Mouse (Mus musculus): ENCODE measurements around the gene Armh3. TPM values are rescaled to one million over a fixed set of nuclear protein-coding genes. Genes with fewer than 3 reads are reported as not detected.

The Armh3 gene
- polyA plus RNA-seq (2016; fragmentation: Nextera tagmentation; extraction: Ambion mirVana) = 21.2 and 23.0 TPM in 2 replicates

- peak; percentile 91 for ATAC-seq (ENCODE audit: low FRiP score, low read depth)
- Histone ChIP-seq H3K9me3 (0 out of 2 replicates have a peak, but pooled peaks cover 5% of the 10 kb centered on the region), H3K4me1 (peaks cover under 1% of the 10 kb centered on the region; the same call in 1 of the 2 replicates), H3K4me3 (peak within 1 kb of the TSS; percentile 85), H3K9ac (peak within 1 kb of the TSS; percentile 85), H3K27me3 (replicated peaks) (no peaks in the 10 kb centered on the region; the same call in 1 of the 2 replicates), H3K27ac (peak within 1 kb of the TSS; percentile 92), H3K36me3 (peaks cover 5% of the 10 kb centered on the region; the same call in 1 of the 2 replicates), H3K4me2 (replicated peaks) (peak within 1 kb of the TSS; percentile 60)
- 1% methylated on average over 71 of the region's 76 CpGs for WGBS
Measured at GRCm38 (mm10) chr19:45997785-45998693, at the start of gene Armh3. Gene Armh3 (minus strand): TSS chr19:45998488.

GRCm38 (mm10) chr19:46047426-46047825 is 49.1 kb upstream of the Armh3 start:
- H3K9me3 ChIP-seq = no peaks in the 10 kb centered on the region
- peaks cover 28% of the 10 kb centered on the region for H3K4me1 ChIP-seq
- H3K4me2 ChIP-seq (replicated peaks) = no peak overlapping the region
- no peak overlapping the region for H3K27ac ChIP-seq
- H3K36me3 ChIP-seq = no peaks in the 10 kb centered on the region
- WGBS = 67% methylated on average over 2 of the region's 2 CpGs
- no peak overlapping the region for H3K4me3 ChIP-seq
- no peak overlapping the region for H3K9ac ChIP-seq
- no peak for ATAC-seq (ENCODE audit: low FRiP score, low read depth)
- H3K27me3 ChIP-seq (replicated peaks) = no peaks in the 10 kb centered on the region

- Histone ChIP-seq H3K4me3 (no peak overlapping the region), H3K36me3 (no peaks in the 10 kb centered on the region), H3K9ac (no peak overlapping the region), H3K4me1 (peaks cover 34% of the 10 kb centered on the region), H3K9me3 (no peaks in the 10 kb centered on the region), H3K27ac (no peak overlapping the region), H3K27me3 (replicated peaks) (no peaks in the 10 kb centered on the region), H3K4me2 (replicated peaks) (peak overlapping the region; percentile 92; the same call in 1 of the 2 replicates)
- ATAC-seq (ENCODE audit: low FRiP score, low read depth) = no peak
- WGBS = 9% methylated on average over 10 of the region's 10 CpGs
Measured at GRCm38 (mm10) chr19:46046621-46047025, 48.3 kb upstream of the Armh3 start.

- no peaks in the 10 kb centered on the region for H3K36me3 ChIP-seq
- peak; percentile 14; the same call in 1 of the 2 replicates for ATAC-seq (ENCODE audit: low FRiP score, low read depth)
- no peaks in the 10 kb centered on the region for H3K27me3 ChIP-seq (replicated peaks)
- peak overlapping the region; percentile 97 for H3K9ac ChIP-seq
- peak overlapping the region; percentile 94 for H3K4me3 ChIP-seq
- H3K27ac ChIP-seq = peak overlapping the region; percentile 97
- 1% methylated on average over 7 of the region's 7 CpGs for WGBS
- peaks cover 42% of the 10 kb centered on the region for H3K4me1 ChIP-seq
- H3K4me2 ChIP-seq (replicated peaks) = peak overlapping the region; percentile 92
- no peaks in the 10 kb centered on the region for H3K9me3 ChIP-seq
Measured at GRCm38 (mm10) chr19:46045696-46046311, 47.5 kb upstream of the Armh3 start.

GRCm38 (mm10) chr19:46044993-46045695 is 46.9 kb upstream of the Armh3 start, which contains the start of gene Ldb1:
Gene Ldb1 (minus strand): TSS chr19:46045214.
- no peaks in the 10 kb centered on the region for H3K9me3 ChIP-seq
- peak within 1 kb of the TSS; percentile 92 for H3K4me2 ChIP-seq (replicated peaks)
- under 1% methylated on average over 83 of the region's 84 CpGs for WGBS
- peak; percentile 51 for ATAC-seq (ENCODE audit: low FRiP score, low read depth)
- peak within 1 kb of the TSS; percentile 97 for H3K27ac ChIP-seq
- H3K4me1 ChIP-seq = peaks cover 49% of the 10 kb centered on the region
- H3K9ac ChIP-seq = peak within 1 kb of the TSS; percentile 97
- no peaks in the 10 kb centered on the region for H3K36me3 ChIP-seq
- H3K4me3 ChIP-seq = peak within 1 kb of the TSS; percentile 94
- no peaks in the 10 kb centered on the region for H3K27me3 ChIP-seq (replicated peaks)

GRCm38 (mm10) chr19:46044271-46044992 is 46.1 kb upstream of the Armh3 start, which contains the start of gene Pprc1:
Gene Pprc1 (plus strand): TSS chr19:46044886.
- no peak for ATAC-seq (ENCODE audit: low FRiP score, low read depth)
- H3K9me3 ChIP-seq = no peaks in the 10 kb centered on the region
- peaks cover 56% of the 10 kb centered on the region for H3K4me1 ChIP-seq
- H3K36me3 ChIP-seq = no peaks in the 10 kb centered on the region
- H3K9ac ChIP-seq = peak within 1 kb of the TSS; percentile 97
- peak within 1 kb of the TSS; percentile 92 for H3K4me2 ChIP-seq (replicated peaks)
- H3K27ac ChIP-seq = peak within 1 kb of the TSS; percentile 97
- H3K27me3 ChIP-seq (replicated peaks) = no peaks in the 10 kb centered on the region
- peak within 1 kb of the TSS; percentile 94 for H3K4me3 ChIP-seq
- WGBS = under 1% methylated on average over 34 of the region's 34 CpGs

GRCm38 (mm10) chr19:46043380-46043779 is 45.1 kb upstream of the Armh3 start:
- H3K4me2 ChIP-seq (replicated peaks) = peak overlapping the region; percentile 92
- 69% methylated on average over 7 of the region's 7 CpGs for WGBS
- peaks cover 57% of the 10 kb centered on the region for H3K4me1 ChIP-seq
- no peak for ATAC-seq (ENCODE audit: low FRiP score, low read depth)
- H3K9me3 ChIP-seq = no peaks in the 10 kb centered on the region
- no peaks in the 10 kb centered on the region for H3K27me3 ChIP-seq (replicated peaks)
- peak overlapping the region; percentile 96; the same call in 1 of the 2 replicates for H3K27ac ChIP-seq
- H3K4me3 ChIP-seq = peak overlapping the region; percentile 94
- no peaks in the 10 kb centered on the region for H3K36me3 ChIP-seq
- H3K9ac ChIP-seq = peak overlapping the region; percentile 97

- Histone ChIP-seq H3K4me2 (replicated peaks) (peak overlapping the region; percentile 92), H3K9me3 (no peaks in the 10 kb centered on the region), H3K36me3 (no peaks in the 10 kb centered on the region), H3K9ac (peak overlapping the region; percentile 70), H3K4me3 (peak overlapping the region; percentile 32), H3K4me1 (peaks cover 66% of the 10 kb centered on the region), H3K27ac (peak overlapping the region; percentile 96), H3K27me3 (replicated peaks) (no peaks in the 10 kb centered on the region)
- peak; percentile 46 for ATAC-seq (ENCODE audit: low FRiP score, low read depth)
- WGBS = 7% methylated on average over 6 of the region's 6 CpGs
Measured at GRCm38 (mm10) chr19:46042476-46043011, 44.3 kb upstream of the Armh3 start.

GRCm38 (mm10) chr19:46041933-46042475 is 43.7 kb upstream of the Armh3 start:
- H3K9me3 ChIP-seq = no peaks in the 10 kb centered on the region
- ATAC-seq (ENCODE audit: low FRiP score, low read depth) = peak; percentile 39
- peak overlapping the region; percentile 96 for H3K27ac ChIP-seq
- H3K9ac ChIP-seq = peak overlapping the region; percentile 70
- peak overlapping the region; percentile 32 for H3K4me3 ChIP-seq
- H3K36me3 ChIP-seq = no peaks in the 10 kb centered on the region
- H3K27me3 ChIP-seq (replicated peaks) = no peaks in the 10 kb centered on the region
- under 1% methylated on average over 10 of the region's 14 CpGs for WGBS
- peaks cover 71% of the 10 kb centered on the region for H3K4me1 ChIP-seq
- H3K4me2 ChIP-seq (replicated peaks) = peak overlapping the region; percentile 92

- peak overlapping the region; percentile 96 for H3K27ac ChIP-seq
- peaks cover under 1% of the 10 kb centered on the region for H3K36me3 ChIP-seq
- H3K9ac ChIP-seq = peak overlapping the region; percentile 70
- no peaks in the 10 kb centered on the region for H3K9me3 ChIP-seq
- no peaks in the 10 kb centered on the region for H3K27me3 ChIP-seq (replicated peaks)
- H3K4me3 ChIP-seq = peak overlapping the region; percentile 32
- ATAC-seq (ENCODE audit: low FRiP score, low read depth) = no peak
- 22% methylated on average over 7 of the region's 7 CpGs for WGBS
- peaks cover 77% of the 10 kb centered on the region for H3K4me1 ChIP-seq
- H3K4me2 ChIP-seq (replicated peaks) = peak overlapping the region; percentile 92
Measured at GRCm38 (mm10) chr19:46041299-46041932, 43.1 kb upstream of the Armh3 start.
